Mouse (Mus musculus): ENCODE data around the gene Tecr. TPM values are rescaled to one million over a fixed set of nuclear protein-coding genes. Genes with fewer than 3 reads are reported as not detected.

The Tecr gene
- polyA plus RNA-seq (2015; fragmentation: Illumina TruSeq; extraction: RNeasy Lipid Tissue Mini Kit (QIAGEN cat#74804); ENCODE audit: insufficient read depth, low replicate concordance), result 132 TPM

GRCm38 (mm10) chr8:83607661-83608397, at the start of gene Tecr, which contains the start of gene Dnajb1:
TSS of gene Tecr (minus strand) at chr8:83607971.
TSS of gene Dnajb1 (plus strand) at chr8:83608193.

GRCm38 (mm10) chr8:83652030-83652743, 44.4 kb upstream of the Tecr start, which contains the start of gene Gipc1:
TSS of gene Gipc1 (plus strand) at chr8:83652677.

GRCm38 (mm10) chr8:83566469-83567395, 41.0 kb downstream of the Tecr start, which contains the start of gene Ndufb7:
TSS of gene Ndufb7 (plus strand) at chr8:83566671.

GRCm38 (mm10) chr8:83535736-83536135, 72.0 kb downstream of the Tecr start, which contains the start of gene Olfr370:
TSS of gene Olfr370 (plus strand) at chr8:83535780.

Other genes starting within 250 kb of the Tecr start
- 0.15 TPM for gene Clgn, start 218.1 kb downstream of the Tecr start, polyA plus RNA-seq (2015; fragmentation: Illumina TruSeq; extraction: RNeasy Lipid Tissue Mini Kit (QIAGEN cat#74804); ENCODE audit: insufficient read depth, low replicate concordance)
- gene Scoc, start 149.6 kb downstream of the Tecr start, polyA plus RNA-seq (2015; fragmentation: Illumina TruSeq; extraction: RNeasy Lipid Tissue Mini Kit (QIAGEN cat#74804); ENCODE audit: insufficient read depth, low replicate concordance), result 65.2 TPM
- gene Olfr370, start 72.2 kb downstream of the Tecr start, polyA plus RNA-seq (2015; fragmentation: Illumina TruSeq; extraction: RNeasy Lipid Tissue Mini Kit (QIAGEN cat#74804); ENCODE audit: insufficient read depth, low replicate concordance), result not detected
- gene Ndufb7, start 41.3 kb downstream of the Tecr start, polyA plus RNA-seq (2015; fragmentation: Illumina TruSeq; extraction: RNeasy Lipid Tissue Mini Kit (QIAGEN cat#74804); ENCODE audit: insufficient read depth, low replicate concordance), result 15.3 TPM
- gene Dnajb1, start 222 bp upstream of the Tecr start, polyA plus RNA-seq (2015; fragmentation: Illumina TruSeq; extraction: RNeasy Lipid Tissue Mini Kit (QIAGEN cat#74804); ENCODE audit: insufficient read depth, low replicate concordance), result 32.8 TPM
- gene Gipc1, start 44.7 kb upstream of the Tecr start, polyA plus RNA-seq (2015; fragmentation: Illumina TruSeq; extraction: RNeasy Lipid Tissue Mini Kit (QIAGEN cat#74804); ENCODE audit: insufficient read depth, low replicate concordance), result 4.3 TPM
- gene Ptger1, start 58.7 kb upstream of the Tecr start, polyA plus RNA-seq (2015; fragmentation: Illumina TruSeq; extraction: RNeasy Lipid Tissue Mini Kit (QIAGEN cat#74804); ENCODE audit: insufficient read depth, low replicate concordance), result 0.90 TPM
- 105 TPM for gene Pkn1, start 91.2 kb upstream of the Tecr start, polyA plus RNA-seq (2015; fragmentation: Illumina TruSeq; extraction: RNeasy Lipid Tissue Mini Kit (QIAGEN cat#74804); ENCODE audit: insufficient read depth, low replicate concordance)
- 70.5 TPM for gene Ddx39, start 107.2 kb upstream of the Tecr start, polyA plus RNA-seq (2015; fragmentation: Illumina TruSeq; extraction: RNeasy Lipid Tissue Mini Kit (QIAGEN cat#74804); ENCODE audit: insufficient read depth, low replicate concordance)
- gene Adgre5, start 133.4 kb upstream of the Tecr start, polyA plus RNA-seq (2015; fragmentation: Illumina TruSeq; extraction: RNeasy Lipid Tissue Mini Kit (QIAGEN cat#74804); ENCODE audit: insufficient read depth, low replicate concordance), result 248 TPM

Measured in spleen, adult 10 weeks (tissue).